Mouse (Mus musculus): ENCODE data around the gene Tmem150c. TPM values are rescaled to one million over a fixed set of nuclear protein-coding genes. Genes with fewer than 3 reads are reported as not detected.
A peak's percentile ranks its signal among the peaks of the same experiment; 100 is the strongest.

The Tmem150c gene
- polyA plus RNA-seq, 2 experiments, result 4.8 to 7.3 TPM

GRCm38 (mm10) chr5:100200296-100200695 lies 40.7 kb upstream of the Tmem150c start:
- Histone ChIP-seq H3K4me1 (ENCODE audit: control insufficient read depth, insufficient read depth, low read length) (peaks cover 20% of the 10 kb centered on the region), H3K4me2 (replicated peaks; ENCODE audit: low read depth, low read length, severe bottlenecking) (no peak overlapping the region), H3K4me3 (replicated peaks; ENCODE audit: low read length) (no peak overlapping the region), H3K9ac (ENCODE audit: low read depth, low read length, severe bottlenecking) (no peak overlapping the region), H3K36me3 (ENCODE audit: control insufficient read depth, insufficient read depth, low read length) (no peaks in the 10 kb centered on the region), H3K27me3 (ENCODE audit: control insufficient read depth, insufficient read depth, low read length) (no peaks in the 10 kb centered on the region), H3K27ac (replicated peaks; ENCODE audit: low read depth, low read length) (no peak overlapping the region), H3K9me3 (ENCODE audit: control insufficient read depth, low read length) (no peaks in the 10 kb centered on the region)
- 81% methylated on average over 5 of the region's 5 CpGs for WGBS
- no peak for TF ChIP-seq POLR2A (IDR thresholded peaks at IDR 0.05; ENCODE audit: borderline replicate concordance, extremely low read depth, insufficient read depth, insufficient read length)
- DNase-seq (ENCODE audit: low spot score) (no peak), ATAC-seq (ENCODE audit: low FRiP score, low read depth) (no peak)

- no peak overlapping the region for H3K27ac ChIP-seq (replicated peaks; ENCODE audit: low read depth, low read length)
Measured at GRCm38 (mm10) chr5:100199092-100199853, 39.7 kb upstream of the Tmem150c start.

GRCm38 (mm10) chr5:100197476-100197875 lies 37.9 kb upstream of the Tmem150c start:
- TF ChIP-seq POLR2A (IDR thresholded peaks at IDR 0.05; ENCODE audit: borderline replicate concordance, extremely low read depth, insufficient read depth, insufficient read length), result no peak
- peak; percentile 25; the same call in 1 of the 2 replicates for ATAC-seq (ENCODE audit: low FRiP score, low read depth)
- 66% methylated on average over 9 of the region's 9 CpGs for WGBS

More at GRCm38 (mm10) chr5:100199092-100199853, 39.7 kb upstream of the Tmem150c start:
- WGBS, result 50% methylated on average over 7 of the region's 7 CpGs
- ATAC-seq (ENCODE audit: low FRiP score, low read depth), result no peak
- Histone ChIP-seq H3K4me2 (replicated peaks; ENCODE audit: low read depth, low read length, severe bottlenecking) (no peak overlapping the region), H3K9me3 (ENCODE audit: control insufficient read depth, low read length) (no peaks in the 10 kb centered on the region), H3K27me3 (ENCODE audit: control insufficient read depth, insufficient read depth, low read length) (no peaks in the 10 kb centered on the region), H3K4me3 (replicated peaks; ENCODE audit: low read length) (no peak overlapping the region), H3K36me3 (ENCODE audit: control insufficient read depth, insufficient read depth, low read length) (no peaks in the 10 kb centered on the region), H3K4me1 (ENCODE audit: control insufficient read depth, insufficient read depth, low read length) (peaks cover 20% of the 10 kb centered on the region), H3K9ac (ENCODE audit: low read depth, low read length, severe bottlenecking) (no peak overlapping the region)
- TF ChIP-seq POLR2A (IDR thresholded peaks at IDR 0.05; ENCODE audit: borderline replicate concordance, extremely low read depth, insufficient read depth, insufficient read length), result no peak
- DNase-seq (ENCODE audit: low spot score), result no peak

GRCm38 (mm10) chr5:100196854-100197431 lies 37.3 kb upstream of the Tmem150c start:
- DNase-seq (ENCODE audit: low spot score), result peak; percentile 77
- Histone ChIP-seq H3K4me2 (replicated peaks; ENCODE audit: low read depth, low read length, severe bottlenecking) (peak overlapping the region; percentile 29), H3K4me1 (ENCODE audit: control insufficient read depth, insufficient read depth, low read length) (peaks cover 20% of the 10 kb centered on the region), H3K27me3 (ENCODE audit: control insufficient read depth, insufficient read depth, low read length) (no peaks in the 10 kb centered on the region), H3K9ac (ENCODE audit: low read depth, low read length, severe bottlenecking) (peak overlapping the region; percentile 34), H3K4me3 (replicated peaks; ENCODE audit: low read length) (no peak overlapping the region), H3K27ac (replicated peaks; ENCODE audit: low read depth, low read length) (peak overlapping the region; percentile 43; the same call in 1 of the 2 replicates), H3K36me3 (ENCODE audit: control insufficient read depth, insufficient read depth, low read length) (no peaks in the 10 kb centered on the region), H3K9me3 (ENCODE audit: control insufficient read depth, low read length) (no peaks in the 10 kb centered on the region)
- 32% methylated on average over 15 of the region's 15 CpGs for WGBS
- TF ChIP-seq POLR2A (IDR thresholded peaks at IDR 0.05; ENCODE audit: borderline replicate concordance, extremely low read depth, insufficient read depth, insufficient read length), result no peak
- ATAC-seq (ENCODE audit: low FRiP score, low read depth), result peak; percentile 90

More at GRCm38 (mm10) chr5:100197476-100197875, 37.9 kb upstream of the Tmem150c start:
- Histone ChIP-seq H3K27me3 (ENCODE audit: control insufficient read depth, insufficient read depth, low read length) (no peaks in the 10 kb centered on the region), H3K4me3 (replicated peaks; ENCODE audit: low read length) (no peak overlapping the region), H3K4me2 (replicated peaks; ENCODE audit: low read depth, low read length, severe bottlenecking) (peak overlapping the region; percentile 29), H3K36me3 (ENCODE audit: control insufficient read depth, insufficient read depth, low read length) (no peaks in the 10 kb centered on the region), H3K27ac (replicated peaks; ENCODE audit: low read depth, low read length) (peak overlapping the region; percentile 43; the same call in 1 of the 2 replicates), H3K4me1 (ENCODE audit: control insufficient read depth, insufficient read depth, low read length) (peaks cover 20% of the 10 kb centered on the region), H3K9me3 (ENCODE audit: control insufficient read depth, low read length) (no peaks in the 10 kb centered on the region), H3K9ac (ENCODE audit: low read depth, low read length, severe bottlenecking) (peak overlapping the region; percentile 34)
- no peak for DNase-seq (ENCODE audit: low spot score)

GRCm38 (mm10) chr5:100196397-100196796 lies 36.8 kb upstream of the Tmem150c start:
- Histone ChIP-seq H3K4me1 (ENCODE audit: control insufficient read depth, insufficient read depth, low read length) (peaks cover 20% of the 10 kb centered on the region), H3K27ac (replicated peaks; ENCODE audit: low read depth, low read length) (no peak overlapping the region), H3K9me3 (ENCODE audit: control insufficient read depth, low read length) (no peaks in the 10 kb centered on the region), H3K36me3 (ENCODE audit: control insufficient read depth, insufficient read depth, low read length) (no peaks in the 10 kb centered on the region), H3K27me3 (ENCODE audit: control insufficient read depth, insufficient read depth, low read length) (no peaks in the 10 kb centered on the region), H3K9ac (ENCODE audit: low read depth, low read length, severe bottlenecking) (no peak overlapping the region), H3K4me2 (replicated peaks; ENCODE audit: low read depth, low read length, severe bottlenecking) (peak overlapping the region; percentile 18; the same call in 1 of the 2 replicates), H3K4me3 (replicated peaks; ENCODE audit: low read length) (no peak overlapping the region)
- no peak for TF ChIP-seq POLR2A (IDR thresholded peaks at IDR 0.05; ENCODE audit: borderline replicate concordance, extremely low read depth, insufficient read depth, insufficient read length)
- ATAC-seq (ENCODE audit: low FRiP score, low read depth), result no peak
- WGBS, result 62% methylated on average over 9 of the region's 9 CpGs
- DNase-seq (ENCODE audit: low spot score), result no peak

Data from limb, embryonic 14.5 days (tissue).